Comparison of ENCODE assay signal across 11 mouse cellular contexts in the genomic region with DNA sequence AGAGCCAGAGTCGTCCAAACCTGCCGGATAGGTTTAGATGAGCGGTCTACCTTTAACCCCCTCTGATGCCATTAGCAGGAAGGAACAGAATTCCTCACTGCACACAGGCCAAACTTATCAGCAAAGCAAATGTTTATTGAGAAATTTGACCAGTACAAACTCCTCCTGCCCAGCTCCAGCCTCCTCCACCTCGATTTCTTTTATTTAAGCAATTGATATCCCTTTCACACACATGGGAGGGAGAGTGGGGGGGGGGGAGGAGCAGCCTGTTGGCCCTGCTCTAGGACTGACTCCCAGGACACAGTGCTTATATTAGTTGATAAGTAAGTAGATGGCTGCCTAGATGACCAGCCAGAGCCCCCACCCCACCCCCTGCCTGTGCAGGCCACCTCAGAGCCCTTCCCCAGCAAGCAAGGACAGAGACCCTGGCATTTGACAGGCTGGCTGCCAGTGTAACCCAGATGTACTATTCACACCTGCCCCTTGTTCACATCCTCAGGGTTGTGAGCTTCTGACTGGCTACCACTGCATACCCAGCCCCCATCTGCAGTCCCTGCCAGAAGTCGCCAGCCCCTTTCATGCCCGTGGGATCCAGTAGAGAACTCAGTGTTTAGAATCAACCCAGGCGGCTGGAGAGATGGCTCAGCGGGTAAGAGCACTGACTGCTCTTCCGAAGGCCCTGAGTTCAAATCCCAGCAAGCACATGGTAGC.
DNase-seq lines count a peak whose midpoint lies in the region; ATAC-seq lines count a peak whose summit lies in the region.
"Had no signal": no experiment of that assay in that cellular context is flagged by ENCODE, and none has a peak within 500 bp of the region (broad histone marks: within the 10 kb centered on the region; RNA-seq: fewer than 3 reads in every experiment).

No protein-coding gene starts in this region.

- no peaks in the 10 kb centered on the region for H3K27me3 ChIP-seq in heart, embryonic 10.5 days (ENCODE audit: insufficient read depth, poor library complexity, severe bottlenecking)
- H3K27me3 ChIP-seq in liver, embryonic 15.5 days: no peaks in the 10 kb centered on the region
- no peaks in the 10 kb centered on the region for H3K27me3 ChIP-seq in liver, embryonic 11.5 days (replicated peaks; ENCODE audit: control insufficient read depth, insufficient read depth, low read length)
- no peaks in the 10 kb centered on the region for H3K27me3 ChIP-seq in limb, embryonic 13.5 days
- H3K27me3 ChIP-seq: forebrain, embryonic 12.5 days had no signal

- 0 out of 2 replicates have a peak, but pooled peaks have one; percentile 18 for ATAC-seq in liver, embryonic 15.5 days (ENCODE audit: insufficient read depth)
- no peak for ATAC-seq in liver, embryonic 11.5 days (replicated peaks; ENCODE audit: low FRiP score)
- no peak for ATAC-seq in limb, embryonic 13.5 days (ENCODE audit: low FRiP score, low read depth)
- ATAC-seq in CD4-positive, CD25-positive, alpha-beta regulatory T cell, adult 4 months: no peak

- H3K27ac ChIP-seq in heart, embryonic 10.5 days: peak overlapping the region; percentile 65
- H3K27ac ChIP-seq in liver, embryonic 15.5 days (replicated peaks): no peak overlapping the region
- H3K27ac ChIP-seq in liver, embryonic 11.5 days (ENCODE audit: low read depth, low read length): no peak overlapping the region
- H3K27ac ChIP-seq in limb, embryonic 13.5 days: peak overlapping the region; percentile 76; the same call in 1 of the 2 replicates
- H3K27ac ChIP-seq: forebrain, embryonic 12.5 days had no signal

- no peaks in the 10 kb centered on the region for H3K9me3 ChIP-seq in heart, embryonic 10.5 days
- no peaks in the 10 kb centered on the region for H3K9me3 ChIP-seq in liver, embryonic 15.5 days (replicated peaks)
- H3K9me3 ChIP-seq in liver, embryonic 11.5 days (ENCODE audit: control insufficient read depth, low read length): no peaks in the 10 kb centered on the region
- no peaks in the 10 kb centered on the region for H3K9me3 ChIP-seq in limb, embryonic 13.5 days
- H3K9me3 ChIP-seq: forebrain, embryonic 12.5 days; megakaryocyte, embryonic 14.5 days had no signal

- H3K4me1 ChIP-seq in heart, embryonic 10.5 days: peaks cover 67% of the 10 kb centered on the region
- no peaks in the 10 kb centered on the region; the same call in 1 of the 2 replicates for H3K4me1 ChIP-seq in liver, embryonic 15.5 days (replicated peaks)
- peaks cover 11% of the 10 kb centered on the region for H3K4me1 ChIP-seq in liver, embryonic 11.5 days (replicated peaks; ENCODE audit: control insufficient read depth, insufficient read depth, low read length)
- peaks cover 88% of the 10 kb centered on the region for H3K4me1 ChIP-seq in limb, embryonic 13.5 days
- H3K4me1 ChIP-seq: megakaryocyte, embryonic 14.5 days had no signal

- H3K4me3 ChIP-seq in heart, embryonic 10.5 days: no peak overlapping the region
- H3K4me3 ChIP-seq in liver, embryonic 15.5 days (replicated peaks): no peak overlapping the region
- no peak overlapping the region for H3K4me3 ChIP-seq in liver, embryonic 11.5 days (ENCODE audit: low read depth, low read length)
- H3K4me3 ChIP-seq in limb, embryonic 13.5 days: no peak overlapping the region
- H3K4me3 ChIP-seq: forebrain, embryonic 12.5 days; megakaryocyte, embryonic 14.5 days had no signal

- H3K9ac ChIP-seq in liver, embryonic 15.5 days: no peak overlapping the region
- H3K9ac ChIP-seq in liver, embryonic 11.5 days (ENCODE audit: low read depth, low read length): no peak overlapping the region
- H3K9ac ChIP-seq in limb, embryonic 13.5 days: no peak overlapping the region
- H3K9ac ChIP-seq: forebrain, embryonic 12.5 days had no signal

- no peaks in the 10 kb centered on the region for H3K36me3 ChIP-seq in heart, embryonic 10.5 days
- no peaks in the 10 kb centered on the region for H3K36me3 ChIP-seq in liver, embryonic 15.5 days (replicated peaks)
- no peaks in the 10 kb centered on the region for H3K36me3 ChIP-seq in liver, embryonic 11.5 days (ENCODE audit: control insufficient read depth, insufficient read depth, low read length)
- H3K36me3 ChIP-seq in limb, embryonic 13.5 days: no peaks in the 10 kb centered on the region
- H3K36me3 ChIP-seq: forebrain, embryonic 12.5 days had no signal

- 54% methylated on average over 9 of the region's 9 CpGs for WGBS in heart, embryonic 10.5 days
- WGBS in liver, embryonic 15.5 days (ENCODE audit: insufficient replicate concordance): 50% methylated on average over 9 of the region's 9 CpGs
- 53% methylated on average over 9 of the region's 9 CpGs for WGBS in liver, embryonic 11.5 days
- 46% methylated on average over 9 of the region's 9 CpGs for WGBS in limb, embryonic 13.5 days

- no peak for DNase-seq in heart, embryonic 10.5 days (ENCODE audit: low spot score)
- DNase-seq in heart, adult 8-10 months (ENCODE audit: low spot score): no peak
- no peak for DNase-seq in liver, embryonic 11.5 days (ENCODE audit: low spot score)
- DNase-seq in NIH3T3 (ENCODE audit: low read depth): peak; percentile 49
- no peak for DNase-seq in cerebellum, postnatal 25 days
- DNase-seq: gastrocnemius, postnatal 10 days had no signal

- no peak overlapping the region for H3K4me2 ChIP-seq in liver, embryonic 15.5 days
- H3K4me2 ChIP-seq in liver, embryonic 11.5 days: no peak overlapping the region
- H3K4me2 ChIP-seq in limb, embryonic 13.5 days (replicated peaks): peak overlapping the region; percentile 38
- H3K4me2 ChIP-seq: forebrain, embryonic 12.5 days had no signal

Comparison
In these comparisons a context has a peak if more than half of its experiments do, and no peak if none do; other contexts are left out.
1. H3K27ac ChIP-seq: peak in heart, embryonic 10.5 days (single experiment) and limb, embryonic 13.5 days (single experiment); none in liver, embryonic 15.5 days (single experiment) and liver, embryonic 11.5 days (single experiment).